Mouse (Mus musculus): Measurements from ENCODE around the gene Olfr974. TPM values are rescaled to one million over a fixed set of nuclear protein-coding genes. Genes with fewer than 3 reads are reported as not detected.
"Not testable (repeated sequence)": the region's sequence is repeated elsewhere in the genome, so short reads cannot be mapped to it uniquely, and the experiment has no call there.

Gene Olfr974
- not detected for total RNA-seq (2021)
- long read RNA-seq: 0 reads

- DNase-seq (ENCODE audit: low spot score in 2 of 2): no peak
These were observed at the start of gene Olfr974 for GRCm38 (mm10) chr9:39937201-39937600. Gene Olfr974, plus strand, starts transcription at chr9:39937501.

GRCm38 (mm10) chr9:39905106-39905505, 32.2 kb upstream of the Olfr974 start:
- DNase-seq (ENCODE audit: low spot score in 2 of 2): no peak

- no peak for DNase-seq (ENCODE audit: low spot score in 2 of 2)
These were observed 30.3 kb upstream of the Olfr974 start, which contains the start of gene Olfr229 for GRCm38 (mm10) chr9:39907036-39907435. Gene Olfr229, plus strand, starts transcription at chr9:39907336.

GRCm38 (mm10) chr9:39909939-39910338, 27.4 kb upstream of the Olfr974 start:
- DNase-seq (ENCODE audit: low spot score in 2 of 2): no peak

DNA sequence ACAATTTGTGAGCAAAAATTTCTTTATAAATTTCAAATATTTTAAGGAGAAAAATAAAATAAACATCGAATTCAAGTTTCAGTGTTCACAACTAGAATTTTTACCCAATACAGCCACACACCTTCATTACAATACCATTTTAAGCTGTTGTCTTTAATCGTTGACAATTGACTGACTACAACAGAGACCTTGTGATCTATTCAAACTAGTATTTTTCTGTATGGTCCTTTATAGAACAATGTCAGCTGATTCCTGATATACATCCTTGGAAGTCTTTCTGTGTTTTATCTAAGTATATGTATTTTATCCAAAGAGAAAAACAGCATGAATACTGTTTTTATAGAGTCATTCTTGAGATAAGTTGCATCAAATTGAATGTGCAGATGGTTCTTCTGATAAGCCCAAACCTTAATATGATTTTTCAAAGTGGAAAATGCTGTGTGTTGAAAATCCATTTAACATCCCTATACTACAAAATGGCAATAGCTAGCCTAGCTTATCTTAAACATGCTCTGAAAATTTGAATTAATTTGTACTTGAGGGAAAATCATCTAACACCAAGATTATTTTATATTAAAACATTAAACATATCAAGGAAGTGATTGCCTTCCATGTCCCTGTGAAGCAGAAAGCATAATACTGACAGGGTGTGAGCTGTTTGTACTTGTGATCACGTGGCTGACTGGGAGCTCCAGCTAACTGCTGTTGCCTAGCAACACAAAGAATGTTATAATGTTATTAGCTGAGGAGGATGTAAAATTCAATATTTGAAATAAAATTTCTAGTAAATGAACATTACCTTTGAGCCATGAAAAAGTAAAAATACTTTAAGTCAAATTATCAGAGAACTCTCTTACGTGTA, 9.1 kb upstream of the Olfr974 start:
- DNase-seq (ENCODE audit: low spot score in 2 of 2): not testable (repeated sequence)

GRCm38 (mm10) chr9:39928837-39929236, 8.5 kb upstream of the Olfr974 start:
- not testable (repeated sequence) for DNase-seq (ENCODE audit: low spot score in 2 of 2)

GRCm38 (mm10) chr9:39951946-39952345, 14.6 kb downstream of the Olfr974 start, which contains the start of gene Olfr975:
Gene Olfr975, minus strand, starts transcription at chr9:39952046.
- DNase-seq (ENCODE audit: low spot score in 2 of 2): no peak

DNA sequence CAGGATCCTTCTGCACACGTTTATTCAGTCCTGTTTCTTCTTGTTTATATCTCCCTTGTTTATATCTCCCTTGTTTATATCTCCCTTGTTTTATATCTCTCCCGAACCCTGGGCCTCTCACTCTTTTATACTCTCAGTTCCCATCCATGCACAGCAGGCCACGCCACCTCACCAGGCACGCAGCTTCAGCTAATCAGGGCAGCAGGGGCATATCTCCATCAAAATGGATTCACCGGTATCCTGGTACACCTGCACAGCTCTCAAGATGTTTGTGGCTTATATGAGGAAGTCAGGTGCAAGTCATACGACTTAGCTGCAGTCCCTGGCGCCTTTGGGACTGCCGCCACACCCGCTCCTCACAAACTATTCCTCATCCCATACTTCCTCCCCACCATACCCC, 23.7 kb downstream of the Olfr974 start, which contains the start of gene Olfr976:
TSS of gene Olfr976 (minus strand) at position 101 of the 400 bp plus-strand sequence.
- not testable (repeated sequence) for DNase-seq (ENCODE audit: low spot score in 2 of 2)

- DNase-seq (ENCODE audit: low spot score in 2 of 2): not testable (repeated sequence)
These were observed 39.4 kb downstream of the Olfr974 start for GRCm38 (mm10) chr9:39976581-39977145.

DNA sequence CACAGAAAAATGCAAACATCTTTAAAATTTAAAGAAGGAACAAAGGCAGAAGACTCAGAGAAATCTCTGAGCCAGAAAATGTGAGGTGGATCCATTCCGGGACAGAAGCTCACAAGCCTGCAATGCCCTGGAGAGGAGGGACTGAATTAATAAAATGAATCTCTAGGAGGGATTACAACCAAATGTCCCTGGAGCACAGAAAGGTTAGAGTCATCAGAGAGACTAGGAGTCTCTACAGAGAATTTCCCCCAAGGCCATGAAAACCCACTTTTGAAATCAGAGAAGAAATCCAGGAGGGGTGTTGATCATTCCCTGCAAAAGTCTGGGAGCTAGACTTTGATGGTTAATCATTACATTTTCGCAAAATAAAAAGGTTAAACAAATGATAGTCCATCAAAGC, 54.5 kb downstream of the Olfr974 start, which contains the start of gene Olfr978:
TSS of gene Olfr978 (plus strand) at position 301 of the 400 bp plus-strand sequence.
- no peak for DNase-seq (ENCODE audit: low spot score in 2 of 2)

Other genes starting within 250 kb of the Olfr974 start
- gene Olfr149, start 230.4 kb upstream of the Olfr974 start, total RNA-seq (2021): not detected
- not detected for gene Olfr965, start 226.1 kb upstream of the Olfr974 start, total RNA-seq (2021)
- gene Olfr150, start 206.5 kb upstream of the Olfr974 start, total RNA-seq (2021): not detected
- gene Olfr967, start 191.3 kb upstream of the Olfr974 start, total RNA-seq (2021): not detected
- gene Olfr968, start 154.2 kb upstream of the Olfr974 start, total RNA-seq (2021): not detected
- not detected for gene Olfr969, start 146.6 kb upstream of the Olfr974 start, total RNA-seq (2021)
- gene Olfr970, start 128.6 kb upstream of the Olfr974 start, total RNA-seq (2021): not detected
- gene Olfr971, start 100.6 kb upstream of the Olfr974 start, total RNA-seq (2021): not detected
- gene Olfr972, start 71.1 kb upstream of the Olfr974 start, total RNA-seq (2021): not detected
- gene Olfr229, start 30.2 kb upstream of the Olfr974 start, total RNA-seq (2021): not detected
- gene Olfr975, start 14.5 kb downstream of the Olfr974 start, total RNA-seq (2021): not detected
- not detected for gene Olfr976, start 23.6 kb downstream of the Olfr974 start, total RNA-seq (2021)
- not detected for gene Olfr978, start 54.6 kb downstream of the Olfr974 start, total RNA-seq (2021)
- gene Olfr979, start 66.0 kb downstream of the Olfr974 start, total RNA-seq (2021): not detected
- gene Olfr980, start 72.1 kb downstream of the Olfr974 start, total RNA-seq (2021): not detected
- not detected for gene Olfr981, start 84.0 kb downstream of the Olfr974 start, total RNA-seq (2021)
- not detected for gene Olfr982, start 136.3 kb downstream of the Olfr974 start, total RNA-seq (2021)
- gene Olfr983, start 156.1 kb downstream of the Olfr974 start, total RNA-seq (2021): not detected
- not detected for gene Olfr984, start 176.7 kb downstream of the Olfr974 start, total RNA-seq (2021)
- not detected for gene Olfr985, start 192.7 kb downstream of the Olfr974 start, total RNA-seq (2021)
- gene Tmem225, start 210.6 kb downstream of the Olfr974 start, total RNA-seq (2021): not detected
- gene Olfr986, start 243.4 kb downstream of the Olfr974 start, total RNA-seq (2021): under 1 TPM in 1 of 2 experiments, not detected in 1; 0.10 TPM

Measured in layer of hippocampus, adult 18-20 months (tissue).